Mouse (Mus musculus) spleen, adult 18-20 months (tissue): ENCODE measurements around the gene Rtel1.
A peak's percentile ranks its signal among the peaks of the same experiment; 100 is the strongest.

Source experiments
- DNase-seq, 2 experiments: peaks; one replicate each; pipeline ENCODE4 v3.0.0; 2022; ENCODE audit warnings: mixed read lengths in 2 of 2

The Rtel1 gene

DNA sequence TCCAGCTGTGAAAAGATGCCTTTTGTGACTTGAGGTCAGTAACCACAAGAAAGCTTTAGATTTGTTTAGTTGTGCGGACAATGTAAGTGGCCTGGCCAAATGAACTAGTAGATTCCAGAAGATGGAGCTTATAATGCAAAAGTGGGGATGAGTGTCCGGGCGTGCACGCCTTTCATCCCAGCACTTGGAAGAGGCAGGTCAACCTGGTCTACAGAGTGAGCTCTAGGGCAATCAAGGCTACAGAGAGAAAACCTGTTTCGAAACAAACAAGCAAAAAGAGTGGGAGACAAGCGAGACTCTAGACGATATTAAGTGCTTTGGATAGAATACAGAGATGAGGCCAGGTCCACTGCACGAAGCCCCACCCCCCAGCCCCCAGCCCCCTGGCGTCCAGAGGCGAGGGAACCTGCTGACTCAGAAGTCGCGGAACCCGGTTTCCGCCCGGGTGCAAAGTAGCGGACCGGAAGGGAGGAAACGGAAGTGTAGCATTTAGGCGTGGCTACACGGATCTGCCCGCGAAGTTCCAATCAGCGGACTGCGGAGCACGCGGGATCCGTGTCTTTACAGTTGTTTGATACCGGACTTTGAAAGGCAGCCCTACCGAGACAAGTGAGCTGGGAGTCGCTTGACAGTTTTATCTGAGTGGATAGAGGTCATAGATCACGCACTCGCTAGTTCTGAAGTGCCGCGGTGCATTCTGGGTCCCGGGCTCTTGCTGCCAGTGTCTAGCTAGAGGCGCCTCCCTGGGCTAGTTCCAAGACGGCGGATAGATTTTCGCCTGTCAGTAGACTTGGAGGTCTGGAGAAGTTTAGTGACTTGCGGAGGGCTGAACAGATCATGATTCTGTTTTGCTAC lies at the start of gene Rtel1:
TSS of gene Rtel1 (plus strand) at position 492 of the 855 bp plus-strand sequence.
- DNase-seq: peak; percentile 60 to 80

GRCm38 (mm10) chr2:181272092-181272491 lies 47.4 kb upstream of the Rtel1 start:
- DNase-seq: no peak

- DNase-seq: no peak
Measured at GRCm38 (mm10) chr2:181273829-181274228, 45.7 kb upstream of the Rtel1 start.

DNA sequence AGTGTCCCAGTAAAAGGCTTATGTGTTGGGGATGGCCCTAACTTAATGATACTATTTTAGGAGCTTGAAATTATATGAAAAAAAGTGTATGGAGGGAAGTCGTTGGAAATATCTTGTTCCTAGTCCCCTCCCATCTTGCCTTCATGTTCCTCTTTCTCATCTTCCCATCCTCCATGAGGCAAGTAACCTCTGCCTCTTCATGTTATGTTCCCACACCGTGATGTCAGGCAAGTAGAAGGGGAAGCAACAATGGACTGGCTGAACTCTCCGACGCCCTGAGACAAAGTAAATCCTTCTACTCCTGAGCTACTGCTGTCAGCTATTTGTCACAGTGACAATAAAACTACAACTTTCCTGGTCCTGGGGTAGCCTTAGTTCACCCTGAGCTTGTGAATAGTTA lies 44.9 kb upstream of the Rtel1 start:
- DNase-seq: no peak

GRCm38 (mm10) chr2:181276766-181277165 lies 42.8 kb upstream of the Rtel1 start:
- DNase-seq: no peak

- no peak for DNase-seq
Measured at GRCm38 (mm10) chr2:181277866-181278265, 41.7 kb upstream of the Rtel1 start.

DNA sequence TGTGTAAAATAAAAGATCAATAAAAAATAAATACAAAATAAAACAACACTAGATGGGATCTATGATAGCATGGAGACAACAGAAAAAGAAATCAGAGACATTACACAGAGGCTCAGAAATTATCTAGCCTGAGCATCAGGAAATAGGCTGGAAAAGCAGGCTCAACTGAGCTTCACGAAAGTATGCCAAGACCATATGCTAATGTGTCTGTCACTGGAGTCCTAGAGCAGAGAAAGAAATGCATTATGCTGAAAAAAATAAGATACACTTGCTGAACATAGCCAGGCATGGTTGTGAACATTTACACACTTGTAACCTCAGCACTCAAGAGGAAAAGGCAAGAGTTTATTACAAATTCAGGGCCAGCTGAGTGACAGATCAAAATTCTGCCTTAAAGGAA lies 39.6 kb upstream of the Rtel1 start:
- DNase-seq: no peak

GRCm38 (mm10) chr2:181286629-181287337 lies 32.8 kb upstream of the Rtel1 start:
- no peak for DNase-seq

GRCm38 (mm10) chr2:181287338-181287957 lies 32.1 kb upstream of the Rtel1 start:
- DNase-seq: peak; percentile 76 to 77

GRCm38 (mm10) chr2:181287958-181288350 lies 31.6 kb upstream of the Rtel1 start, which contains the start of gene Gmeb2:
Gene Gmeb2 (minus strand): TSS chr2:181288035.
- DNase-seq: peak; percentile 86 to 90

- DNase-seq: no peak
Measured at GRCm38 (mm10) chr2:181288691-181289090, 30.8 kb upstream of the Rtel1 start.

DNA sequence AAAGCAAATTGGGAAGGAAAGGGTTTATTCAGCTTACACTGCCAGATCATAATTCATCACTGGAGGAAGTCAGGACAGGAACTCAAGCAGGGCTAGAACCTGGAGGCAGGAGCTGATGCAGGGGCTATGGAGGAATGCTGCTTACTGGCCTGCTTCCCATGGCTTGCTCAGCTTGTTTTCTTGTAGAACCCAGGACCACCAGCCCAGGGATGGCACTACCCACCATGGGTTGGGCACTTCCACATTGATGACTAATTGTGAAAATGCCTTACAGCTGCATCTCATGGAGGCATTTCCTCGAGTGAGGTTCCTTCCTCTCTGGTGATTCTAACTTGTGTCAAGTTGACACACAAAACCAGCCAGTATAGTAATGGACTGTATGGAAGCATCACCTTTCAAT lies 28.6 kb upstream of the Rtel1 start:
- no peak for DNase-seq

GRCm38 (mm10) chr2:181302041-181302440 lies 17.5 kb upstream of the Rtel1 start:
- no peak for DNase-seq

- DNase-seq: no peak
Measured at GRCm38 (mm10) chr2:181304944-181305343, 14.6 kb upstream of the Rtel1 start.

DNA sequence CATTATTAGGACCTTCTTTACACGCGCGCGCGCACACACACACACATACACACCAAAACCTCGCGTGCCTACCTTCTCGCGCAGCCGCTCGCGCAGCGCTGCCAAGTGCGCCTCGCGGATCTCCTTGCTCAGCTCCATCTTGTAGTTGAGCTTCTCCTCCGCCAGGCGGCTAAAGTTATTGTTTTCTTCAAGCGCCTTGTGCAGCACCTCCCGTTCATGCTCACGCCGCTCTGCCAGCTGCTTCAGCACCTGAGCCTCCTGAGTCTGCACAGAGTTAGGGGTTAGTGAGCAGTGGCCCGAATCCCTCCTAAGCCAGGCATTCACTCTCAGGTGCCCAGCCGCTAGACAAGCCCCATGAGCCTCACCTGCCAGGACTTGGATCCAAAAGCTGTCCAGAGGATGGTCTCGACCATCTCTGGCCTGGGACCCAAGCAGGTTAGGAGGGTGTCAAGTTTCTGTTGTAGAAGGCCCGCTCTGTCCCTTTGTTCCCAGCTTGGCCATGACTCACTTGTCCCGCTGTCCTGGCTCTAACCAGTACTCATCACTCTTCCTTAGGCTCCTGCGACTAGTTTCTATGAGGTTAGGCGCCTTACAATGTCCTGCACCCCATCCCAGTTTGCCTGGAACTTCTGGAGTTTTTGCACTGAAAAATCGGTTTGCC lies 12.3 kb upstream of the Rtel1 start:
- peak; percentile 26 to 44 for DNase-seq

DNA sequence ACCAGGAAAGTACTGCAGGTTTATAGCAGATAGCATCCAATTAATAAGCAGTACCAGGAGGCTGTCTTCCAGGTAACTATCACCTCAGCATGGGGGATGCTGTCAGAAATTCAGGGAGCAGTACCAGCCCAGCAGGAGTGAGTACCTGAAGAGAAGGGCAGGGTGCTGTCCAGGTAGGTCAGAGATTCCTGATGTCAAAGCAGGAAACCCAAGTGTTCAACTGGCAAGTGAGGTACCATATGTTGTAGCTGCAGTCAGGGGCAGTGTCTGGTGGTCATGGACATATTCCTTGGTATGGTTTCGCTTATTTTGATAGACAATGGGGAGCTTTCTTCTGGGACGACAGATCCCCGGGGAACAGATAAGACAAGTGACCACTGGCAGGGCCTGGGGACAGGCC lies 7.1 kb upstream of the Rtel1 start:
- no peak for DNase-seq

- no peak for DNase-seq
Measured at GRCm38 (mm10) chr2:181313006-181313343, 6.6 kb upstream of the Rtel1 start.

DNA sequence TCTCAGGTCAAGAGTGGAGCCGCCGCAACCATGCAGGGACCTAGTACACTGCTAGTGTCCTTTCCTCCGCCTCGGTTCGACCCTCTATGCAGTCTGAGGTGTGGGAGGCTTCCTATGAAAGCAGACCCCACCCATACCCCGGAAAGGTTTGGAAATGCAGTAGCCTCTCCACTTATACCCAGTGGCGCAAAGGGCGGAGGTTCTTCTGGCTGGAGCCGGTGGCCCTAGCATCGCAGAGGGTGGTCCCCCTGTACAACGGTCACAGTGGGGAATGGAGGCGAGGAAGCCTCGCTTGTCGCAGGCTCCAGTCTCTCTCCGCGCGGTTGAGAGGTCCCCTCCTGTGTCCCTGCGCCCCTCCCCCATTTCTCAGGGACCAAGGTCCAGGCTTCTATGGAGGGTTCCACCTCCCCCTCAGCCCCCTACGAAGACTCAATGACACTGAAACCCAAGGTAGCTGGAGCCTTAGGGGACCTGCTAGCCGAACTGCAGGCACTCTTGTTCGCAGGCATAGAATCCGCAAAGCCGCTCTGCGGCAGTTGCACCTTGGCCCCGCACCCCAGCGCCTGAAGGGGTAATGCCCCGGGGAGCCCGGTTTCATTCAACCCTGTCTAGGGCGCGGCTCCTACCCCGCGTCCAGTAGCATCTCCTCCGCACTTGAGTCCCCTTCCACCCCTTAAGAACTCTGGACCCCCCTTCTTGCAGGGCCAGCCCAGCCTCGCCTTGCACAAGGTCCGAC lies 6.0 kb upstream of the Rtel1 start:
- DNase-seq: no peak

GRCm38 (mm10) chr2:181314080-181314810 lies 5.3 kb upstream of the Rtel1 start, which contains the start of gene Stmn3:
Gene Stmn3 (minus strand): TSS chr2:181314500.
- DNase-seq: no peak

- DNase-seq: no peak
Measured at GRCm38 (mm10) chr2:181320103-181320499, 562 bp downstream of the Rtel1 start.

- no peak for DNase-seq
Measured at GRCm38 (mm10) chr2:181322136-181322535, 2.6 kb downstream of the Rtel1 start.

DNA sequence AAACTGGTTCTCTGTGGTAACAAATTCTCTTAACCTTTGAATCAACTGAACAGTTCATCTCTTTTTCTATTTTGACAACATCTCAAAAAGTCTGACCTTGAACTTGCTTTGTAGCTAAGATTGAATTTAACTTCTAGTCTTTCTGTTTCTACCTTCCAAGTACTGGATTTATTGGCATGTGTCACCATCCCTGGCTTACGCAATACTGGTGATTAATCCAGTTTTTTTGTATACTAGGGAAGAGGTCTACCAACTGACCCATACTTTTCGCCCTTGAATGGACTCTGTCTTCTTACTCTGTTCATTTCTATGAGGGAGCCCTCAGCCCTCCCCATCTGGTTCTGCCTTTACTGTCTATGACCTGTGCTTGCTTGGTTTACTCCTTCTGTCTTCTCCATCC lies 6.6 kb downstream of the Rtel1 start:
- no peak for DNase-seq
